Mouse (Mus musculus) forebrain, embryonic 10.5 days (tissue): ENCODE data around the gene Ntm. TPM values are rescaled to one million over a fixed set of nuclear protein-coding genes. Genes with fewer than 3 reads are reported as not detected.
A peak's percentile ranks its signal among the peaks of the same experiment; 100 is the strongest.

ENCODE experiments used
- DNase-seq: peaks from one replicate; pipeline ENCODE4 v3.0.0-alpha.2; 2017; ENCODE audit warnings: low spot score; ENCODE audit errors: extremely low spot score
- H3K27ac ChIP-seq: fragments of 300-500 bp; sonication (generic); 2 replicates; pipeline ENCODE4 v1.5.1; 2016; ENCODE audit warnings: mild to moderate bottlenecking
- H3K27me3 ChIP-seq: fragments of 300-500 bp; sonication (generic); 2 replicates; pipeline ENCODE4 v1.6.1; 2016; ENCODE audit warnings: mild to moderate bottlenecking; ENCODE audit not compliant: poor library complexity, severe bottlenecking
- H3K36me3 ChIP-seq: fragments of 300-500 bp; sonication (generic); replicated peaks from 2 replicates; pipeline ENCODE4 v1.6.1; 2016; ENCODE audit warnings: mild to moderate bottlenecking, moderate library complexity
- H3K4me1 ChIP-seq: fragments of 300-500 bp; sonication (generic); 2 replicates; pipeline ENCODE4 v1.6.1; 2016
- H3K4me3 ChIP-seq: fragments of 300-500 bp; sonication (generic); 2 replicates; pipeline ENCODE4 v1.5.1; 2016; ENCODE audit warnings: mild to moderate bottlenecking, moderate library complexity
- H3K9me3 ChIP-seq: fragments of 300-500 bp; sonication (generic); 2 replicates; pipeline ENCODE4 v1.6.1; 2016; ENCODE audit warnings: mild to moderate bottlenecking, moderate library complexity
- WGBS: fragments of 180-500 bp; shearing (Covaris S2); methylation state at CpG from one replicate; pipeline ENCODE4 v1.1.7; 2016; 5-methylcytosine and 5-hydroxymethylcytosine counted together
- polyA plus RNA-seq: library from polyadenylated mRNA; unstranded; fragments of >200 nt; fragmentation: Nextera tagmentation; extraction: Ambion mirVana; gene quantifications from 2 replicates; pipeline ENCODE4 v1.2.1, GENCODE M21; 2016

Gene Ntm
- polyA plus RNA-seq, 1 experiment from 2014 or later, result 6.5 TPM

DNA sequence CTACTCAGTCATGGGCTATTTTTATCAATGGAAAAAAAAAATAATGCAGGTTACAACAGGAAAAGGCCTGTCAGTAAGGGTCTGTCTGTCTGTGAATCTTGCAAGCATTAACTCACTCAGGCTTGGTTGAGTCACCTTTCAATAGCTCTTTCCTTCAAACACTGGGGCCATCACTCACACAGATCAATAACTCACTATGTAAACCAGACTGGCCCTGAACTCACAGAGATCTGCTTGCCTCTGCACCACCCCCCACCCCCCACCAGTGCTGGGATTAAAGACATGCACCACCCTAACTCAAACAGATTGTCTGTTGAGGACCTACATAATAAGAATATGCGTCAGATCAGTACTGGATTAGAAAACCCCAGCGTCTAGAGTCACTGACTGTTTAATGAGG is 466.9 kb downstream of the Ntm start:
- Histone ChIP-seq H3K27me3 (no peaks in the 10 kb centered on the region), H3K9me3 (no peaks in the 10 kb centered on the region), H3K4me1 (no peaks in the 10 kb centered on the region), H3K4me3 (no peak overlapping the region), H3K36me3 (no peaks in the 10 kb centered on the region), H3K27ac (no peak overlapping the region)
- DNase-seq, result no peak
- 31% methylated on average over 2 of the region's 2 CpGs for WGBS

GRCm38 (mm10) chr9:29482272-29482671 is 480.7 kb downstream of the Ntm start:
- peaks cover 17% of the 10 kb centered on the region for H3K4me1 ChIP-seq

DNA sequence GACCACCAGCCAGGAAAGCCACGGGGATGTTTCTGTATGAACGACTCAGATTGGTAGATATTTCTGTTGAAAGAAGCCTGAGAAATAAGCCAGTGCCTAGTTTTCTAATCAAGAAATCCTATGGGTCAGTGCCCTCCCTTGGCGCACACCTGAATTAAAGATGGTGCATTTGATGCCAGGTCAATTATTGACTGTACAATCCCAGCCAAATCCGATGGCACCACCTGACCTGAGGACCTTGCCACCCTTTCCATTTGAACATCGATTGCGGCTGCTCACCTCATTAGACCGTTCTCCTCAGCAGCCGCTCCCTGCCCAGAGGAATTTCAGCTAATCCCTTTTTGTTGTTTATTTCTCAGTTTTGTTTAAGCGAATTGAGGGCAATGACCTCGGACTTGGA is 483.9 kb downstream of the Ntm start:
- Histone ChIP-seq H3K4me1 (peaks cover 18% of the 10 kb centered on the region), H3K4me3 (no peak overlapping the region), H3K9me3 (no peaks in the 10 kb centered on the region), H3K27ac (no peak overlapping the region), H3K36me3 (no peaks in the 10 kb centered on the region), H3K27me3 (0 out of 2 replicates have a peak, but pooled peaks cover 4% of the 10 kb centered on the region)
- WGBS, result 68% methylated on average over 10 of the region's 10 CpGs
- no peak for DNase-seq

More at GRCm38 (mm10) chr9:29482272-29482671, 480.7 kb downstream of the Ntm start:
- Histone ChIP-seq H3K4me3 (no peak overlapping the region), H3K27ac (no peak overlapping the region), H3K9me3 (no peaks in the 10 kb centered on the region), H3K36me3 (no peaks in the 10 kb centered on the region), H3K27me3 (0 out of 2 replicates have a peak, but pooled peaks cover 4% of the 10 kb centered on the region)
- WGBS, result 85% methylated on average over 2 of the region's 2 CpGs
- DNase-seq, result no peak

DNA sequence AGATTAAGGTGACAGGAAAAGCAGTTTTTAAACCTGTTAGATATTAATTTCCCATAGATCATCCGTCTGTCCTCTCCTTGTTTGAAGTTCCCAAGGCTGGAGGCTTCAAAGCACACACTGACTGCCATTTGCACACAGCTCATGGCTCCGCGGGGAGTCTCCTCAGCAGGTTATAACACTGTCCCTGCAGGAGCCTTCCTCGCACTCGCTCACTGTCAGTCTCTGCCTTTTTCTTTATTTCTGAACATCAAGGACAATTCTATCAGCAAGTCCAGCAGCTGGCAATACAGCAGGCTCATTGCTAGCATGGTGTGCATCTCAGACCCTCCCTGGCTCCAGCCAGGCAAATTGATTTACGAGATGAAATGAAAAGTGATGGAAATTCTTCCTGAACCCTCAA is 485.7 kb downstream of the Ntm start:
- 0 out of 2 replicates have a peak, but pooled peaks cover 4% of the 10 kb centered on the region for H3K27me3 ChIP-seq
- 43% methylated on average over 6 of the region's 6 CpGs for WGBS
- DNase-seq, result no peak

GRCm38 (mm10) chr9:29473418-29473817 is 489.5 kb downstream of the Ntm start:
- Histone ChIP-seq H3K4me3 (no peak overlapping the region), H3K9me3 (no peaks in the 10 kb centered on the region), H3K27ac (no peak overlapping the region), H3K4me1 (peaks cover 8% of the 10 kb centered on the region), H3K36me3 (no peaks in the 10 kb centered on the region), H3K27me3 (0 out of 2 replicates have a peak, but pooled peaks cover 4% of the 10 kb centered on the region)
- DNase-seq, result no peak

More for the DNA sequence above, 485.7 kb downstream of the Ntm start:
- H3K4me3 ChIP-seq, result no peak overlapping the region
- H3K4me1 ChIP-seq, result peaks cover 18% of the 10 kb centered on the region
- no peak overlapping the region for H3K27ac ChIP-seq
- H3K9me3 ChIP-seq, result no peaks in the 10 kb centered on the region
- H3K36me3 ChIP-seq, result no peaks in the 10 kb centered on the region

- Histone ChIP-seq H3K4me1 (peaks cover 5% of the 10 kb centered on the region), H3K27me3 (no peaks in the 10 kb centered on the region), H3K9me3 (no peaks in the 10 kb centered on the region), H3K4me3 (no peak overlapping the region), H3K36me3 (no peaks in the 10 kb centered on the region), H3K27ac (no peak overlapping the region)
- 70% methylated on average over 4 of the region's 4 CpGs for WGBS
- DNase-seq, result no peak
Measured at GRCm38 (mm10) chr9:29472226-29472625, 490.7 kb downstream of the Ntm start.

GRCm38 (mm10) chr9:29464756-29465155 is 498.2 kb downstream of the Ntm start:
- Histone ChIP-seq H3K36me3 (no peaks in the 10 kb centered on the region), H3K27me3 (peaks cover 22% of the 10 kb centered on the region; the same call in 1 of the 2 replicates), H3K4me1 (peaks cover 14% of the 10 kb centered on the region), H3K9me3 (no peaks in the 10 kb centered on the region), H3K27ac (no peak overlapping the region), H3K4me3 (no peak overlapping the region)
- DNase-seq, result no peak
- WGBS, result 86% methylated on average over 4 of the region's 4 CpGs

GRCm38 (mm10) chr9:29462970-29463593 is 499.9 kb downstream of the Ntm start:
- H3K36me3 ChIP-seq, result no peaks in the 10 kb centered on the region
- DNase-seq, result no peak
- H3K27ac ChIP-seq, result no peak overlapping the region
- H3K4me3 ChIP-seq, result no peak overlapping the region
- WGBS, result 84% methylated on average over 10 of the region's 10 CpGs
- no peaks in the 10 kb centered on the region for H3K9me3 ChIP-seq
- H3K27me3 ChIP-seq, result peaks cover 27% of the 10 kb centered on the region; the same call in 1 of the 2 replicates
- peaks cover 21% of the 10 kb centered on the region for H3K4me1 ChIP-seq

- Histone ChIP-seq H3K27me3 (peaks cover 29% of the 10 kb centered on the region), H3K36me3 (no peaks in the 10 kb centered on the region), H3K9me3 (no peaks in the 10 kb centered on the region), H3K4me3 (no peak overlapping the region), H3K27ac (no peak overlapping the region), H3K4me1 (peaks cover 28% of the 10 kb centered on the region)
- DNase-seq, result peak; percentile 76
- WGBS, result 10% methylated on average over 5 of the region's 5 CpGs
Measured at GRCm38 (mm10) chr9:29457976-29458572, 504.9 kb downstream of the Ntm start.

DNA sequence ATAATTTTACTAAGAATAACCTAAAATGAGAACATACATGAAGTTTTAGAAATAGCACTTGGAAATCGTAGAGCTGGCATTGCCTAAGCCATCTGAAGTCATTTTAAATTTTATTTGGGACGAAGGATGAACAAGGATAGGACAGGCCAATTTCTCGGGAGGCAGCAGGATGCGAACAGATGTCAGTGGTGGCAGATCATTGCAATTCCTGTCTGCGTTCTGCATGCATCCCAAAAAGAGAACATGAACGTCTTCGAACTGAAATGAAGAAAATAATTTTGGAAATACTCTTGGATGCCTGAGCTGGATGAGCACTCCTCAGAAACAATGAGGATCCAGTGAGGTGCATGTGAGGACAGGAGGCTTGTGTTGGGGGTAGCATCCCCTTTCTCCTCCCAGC is 506.9 kb downstream of the Ntm start:
- H3K4me1 ChIP-seq, result peaks cover 23% of the 10 kb centered on the region
- no peaks in the 10 kb centered on the region for H3K36me3 ChIP-seq
- H3K27me3 ChIP-seq, result peaks cover 16% of the 10 kb centered on the region
- no peak overlapping the region for H3K27ac ChIP-seq
- 89% methylated on average over 7 of the region's 7 CpGs for WGBS
- H3K4me3 ChIP-seq, result no peak overlapping the region
- H3K9me3 ChIP-seq, result no peaks in the 10 kb centered on the region
- DNase-seq, result no peak

DNA sequence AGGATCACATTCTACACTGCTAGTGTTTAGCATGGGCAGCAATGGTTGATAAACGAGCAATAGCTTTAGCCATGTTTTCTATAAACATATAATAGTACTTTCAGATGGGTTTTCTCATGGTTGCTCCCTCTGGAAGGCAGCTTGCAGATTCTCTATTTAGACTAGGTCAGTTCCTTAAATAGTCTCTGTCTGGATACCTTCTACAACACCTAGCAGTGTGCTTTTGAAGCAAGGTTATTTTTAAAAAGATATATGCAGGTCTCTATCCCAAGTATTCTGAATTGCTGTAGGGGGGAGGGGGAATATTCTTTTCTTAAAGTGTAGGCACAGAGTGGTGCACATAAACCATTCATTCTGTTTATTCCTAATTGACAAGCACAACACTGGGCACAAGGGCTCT is 511.7 kb downstream of the Ntm start:
- Histone ChIP-seq H3K4me3 (no peak overlapping the region), H3K4me1 (no peaks in the 10 kb centered on the region), H3K27me3 (no peaks in the 10 kb centered on the region), H3K9me3 (no peaks in the 10 kb centered on the region), H3K36me3 (no peaks in the 10 kb centered on the region), H3K27ac (no peak overlapping the region)
- 85% methylated on average over 1 of the region's 1 CpGs for WGBS
- DNase-seq, result no peak

GRCm38 (mm10) chr9:29444001-29444400 is 518.9 kb downstream of the Ntm start:
- Histone ChIP-seq H3K9me3 (no peaks in the 10 kb centered on the region), H3K36me3 (no peaks in the 10 kb centered on the region), H3K4me1 (no peaks in the 10 kb centered on the region), H3K27me3 (peaks cover 4% of the 10 kb centered on the region; the same call in 1 of the 2 replicates), H3K27ac (no peak overlapping the region), H3K4me3 (no peak overlapping the region)
- DNase-seq, result no peak
- WGBS, result 68% methylated on average over 4 of the region's 4 CpGs

- no peak for DNase-seq
- Histone ChIP-seq H3K36me3 (no peaks in the 10 kb centered on the region), H3K4me1 (peaks cover 9% of the 10 kb centered on the region), H3K9me3 (no peaks in the 10 kb centered on the region), H3K27me3 (peaks cover 15% of the 10 kb centered on the region), H3K27ac (no peak overlapping the region), H3K4me3 (no peak overlapping the region)
- whole genome bisulfite sequencing, result 70% methylated on average over 5 of the region's 5 CpGs
Measured at GRCm38 (mm10) chr9:29439401-29439800, 523.5 kb downstream of the Ntm start.
